Mouse (Mus musculus) liver, adult 2 months (tissue): Measurements from ENCODE around the gene Prdm12. TPM values are rescaled to one million over a fixed set of nuclear protein-coding genes. Genes with fewer than 3 reads are reported as not detected.

Experiments used
- DNase-seq: peaks from one replicate; pipeline ENCODE4 v3.0.0-alpha.2; 2011; ENCODE audit warnings: low read depth, low spot score; ENCODE audit errors: extremely low read depth
- H3K27ac ChIP-seq: fragments of 200-500 bp; replicated peaks from 2 replicates; pipeline ENCODE4 v1.5.1; 2012; ENCODE audit warnings: low read depth, mild to moderate bottlenecking, control low read depth, inconsistent platforms, low read length; ENCODE audit not compliant: insufficient read depth
- H3K27me3 ChIP-seq: fragments of 200-500 bp; 2 replicates; pipeline ENCODE4 v1.6.1; 2012; ENCODE audit warnings: mild to moderate bottlenecking, moderate library complexity, low read length, inconsistent platforms; ENCODE audit not compliant: control insufficient read depth, insufficient read depth
- H3K36me3 ChIP-seq: fragments of 200-500 bp; 2 replicates; pipeline ENCODE4 v1.6.1; 2012; ENCODE audit warnings: low read length, inconsistent platforms; ENCODE audit not compliant: control insufficient read depth, insufficient read depth
- H3K4me1 ChIP-seq: fragments of 200-500 bp; 2 replicates; pipeline ENCODE4 v1.6.1; 2011; ENCODE audit warnings: low read length; ENCODE audit not compliant: control insufficient read depth, insufficient read depth
- H3K4me3 ChIP-seq: fragments of 200-500 bp; 2 replicates; pipeline ENCODE4 v1.5.1; 2011; ENCODE audit warnings: low read depth, mild to moderate bottlenecking, control low read depth, low read length, moderate library complexity; ENCODE audit not compliant: insufficient read depth
- H3K79me2 ChIP-seq: fragments of 200-500 bp; 2 replicates; pipeline ENCODE4 v1.6.1; 2012; ENCODE audit warnings: inconsistent platforms, mild to moderate bottlenecking, low read length, moderate library complexity; ENCODE audit not compliant: control insufficient read depth, insufficient read depth
- H3K9ac ChIP-seq: fragments of 200-500 bp; 2 replicates; pipeline ENCODE4 v1.6.1; 2012; ENCODE audit warnings: low read depth, mild to moderate bottlenecking, control low read depth, inconsistent platforms, low read length
- CTCF ChIP-seq: fragments of 200-500 bp; IDR thresholded peaks from 2 replicates; pipeline ENCODE4 v1.5.1; 2011; ENCODE audit warnings: low read depth, low read length, control low read depth
- POLR2A ChIP-seq: fragments of 200-500 bp; IDR thresholded peaks from 2 replicates; pipeline ENCODE4 v1.6.1; 2011; ENCODE audit warnings: low read length, control low read depth; ENCODE audit not compliant: insufficient read depth; ENCODE audit errors: extremely low read depth
- WGBS: fragments of 180-500 bp; shearing (Covaris S2); methylation state at CpG from one replicate; pipeline ENCODE4 v1.1.7; 2018; 5-methylcytosine and 5-hydroxymethylcytosine counted together
- polyA plus RNA-seq: library from polyadenylated mRNA; depleted of rRNA; stranded (reverse); fragments of >200 nt; gene quantifications from 2 replicates; pipeline ENCODE4 v1.2.3, GENCODE M21; 2012
- total RNA-seq: library from RNA; depleted of rRNA; stranded (reverse); fragments of >200 nt; gene quantifications from 2 replicates; pipeline ENCODE4 v1.2.3, GENCODE M21; 2014

Prdm12 gene
- total and polyA plus RNA-seq, 2 experiments, result not detected

GRCm38 (mm10) chr2:31612627-31613026 lies 27.2 kb upstream of the Prdm12 start:
- Histone ChIP-seq H3K27me3 (no peaks in the 10 kb centered on the region), H3K27ac (no peak overlapping the region), H3K36me3 (peaks cover 22% of the 10 kb centered on the region), H3K79me2 (no peaks in the 10 kb centered on the region), H3K4me3 (no peak overlapping the region), H3K4me1 (no peaks in the 10 kb centered on the region), H3K9ac (no peak overlapping the region)
- no peak for TF ChIP-seq CTCF
- no peak for TF ChIP-seq POLR2A
- WGBS, result 75% methylated on average over 6 of the region's 6 CpGs
- DNase-seq, result no peak

GRCm38 (mm10) chr2:31613781-31614180 lies 26.1 kb upstream of the Prdm12 start:
- no peak for TF ChIP-seq POLR2A
- DNase-seq, result no peak
- no peak overlapping the region for H3K4me3 ChIP-seq
- 85% methylated on average over 7 of the region's 7 CpGs for WGBS
- H3K79me2 ChIP-seq, result no peaks in the 10 kb centered on the region
- H3K27ac ChIP-seq, result no peak overlapping the region
- no peak overlapping the region for H3K9ac ChIP-seq
- H3K4me1 ChIP-seq, result no peaks in the 10 kb centered on the region
- no peaks in the 10 kb centered on the region for H3K27me3 ChIP-seq
- peaks cover 17% of the 10 kb centered on the region for H3K36me3 ChIP-seq

DNA sequence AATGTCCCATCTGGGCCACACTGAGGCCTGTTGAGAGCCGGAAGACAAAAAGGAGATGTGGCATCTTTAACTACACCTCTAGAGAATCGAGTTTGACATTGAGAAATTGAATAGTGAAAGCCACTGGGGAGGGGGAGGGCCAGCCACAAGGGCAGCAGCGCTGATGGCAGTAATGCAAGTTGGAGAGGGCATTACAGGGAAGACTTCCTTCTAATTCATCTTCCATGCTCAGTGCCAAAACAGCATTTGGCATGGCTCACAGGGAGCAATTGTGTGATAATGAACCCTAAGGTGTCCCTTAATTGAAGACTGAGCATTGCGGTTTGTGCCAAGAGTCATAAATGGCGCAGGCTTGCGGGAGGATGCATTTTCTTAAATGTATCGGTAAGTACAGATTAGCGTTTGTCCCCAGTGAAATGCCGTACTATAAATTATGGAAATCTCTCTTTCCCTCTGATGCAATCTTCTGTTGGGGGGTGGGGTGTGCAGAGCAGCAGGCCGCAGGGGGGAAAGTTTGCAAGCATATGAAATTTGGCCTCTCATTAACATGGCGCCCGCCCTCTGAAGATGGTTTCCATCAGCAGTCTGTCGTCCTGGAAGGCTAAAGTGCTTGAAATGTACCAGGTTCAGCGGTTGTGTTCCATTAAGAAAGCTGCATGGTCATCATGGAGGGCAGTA lies 21.2 kb upstream of the Prdm12 start:
- Histone ChIP-seq H3K9ac (no peak overlapping the region), H3K36me3 (peaks cover 3% of the 10 kb centered on the region; the same call in 1 of the 2 replicates), H3K4me1 (peaks cover 2% of the 10 kb centered on the region), H3K4me3 (no peak overlapping the region), H3K79me2 (no peaks in the 10 kb centered on the region), H3K27me3 (no peaks in the 10 kb centered on the region), H3K27ac (no peak overlapping the region)
- no peak for TF ChIP-seq CTCF
- TF ChIP-seq POLR2A, result no peak
- DNase-seq, result no peak
- 89% methylated on average over 14 of the region's 14 CpGs for WGBS

GRCm38 (mm10) chr2:31619208-31619607 lies 20.6 kb upstream of the Prdm12 start:
- Histone ChIP-seq H3K27ac (no peak overlapping the region), H3K9ac (no peak overlapping the region), H3K36me3 (peaks cover 3% of the 10 kb centered on the region; the same call in 1 of the 2 replicates), H3K27me3 (no peaks in the 10 kb centered on the region), H3K79me2 (no peaks in the 10 kb centered on the region), H3K4me3 (no peak overlapping the region), H3K4me1 (peaks cover 2% of the 10 kb centered on the region)
- TF ChIP-seq POLR2A (no peak), CTCF (no peak)
- DNase-seq, result no peak
- WGBS, result 97% methylated on average over 6 of the region's 6 CpGs

DNA sequence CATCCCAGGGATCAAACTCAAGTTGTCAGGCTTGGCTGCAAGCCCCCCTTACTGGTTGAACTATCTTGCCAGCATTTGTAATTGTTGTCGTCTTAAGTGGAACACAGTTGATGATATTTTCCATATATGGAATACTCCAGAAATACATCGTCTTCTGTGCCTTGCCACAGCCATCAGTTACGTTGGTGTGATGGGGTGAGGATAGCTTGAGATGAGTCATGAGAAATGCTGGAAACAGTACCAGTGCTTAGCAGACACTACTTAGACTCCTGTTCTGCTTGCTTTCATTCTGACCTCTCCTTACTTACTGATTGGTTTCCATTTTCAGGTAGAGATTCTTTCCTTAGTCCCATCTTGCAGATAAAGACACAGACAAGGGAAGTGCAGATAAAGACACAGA lies 6.3 kb upstream of the Prdm12 start:
- 60% methylated on average over 3 of the region's 3 CpGs for WGBS
- H3K27me3 ChIP-seq, result peaks cover 35% of the 10 kb centered on the region
- no peak overlapping the region for H3K4me3 ChIP-seq
- H3K9ac ChIP-seq, result no peak overlapping the region
- no peaks in the 10 kb centered on the region for H3K79me2 ChIP-seq
- TF ChIP-seq CTCF (no peak), POLR2A (no peak)
- no peak for DNase-seq
- 0 out of 2 replicates have a peak, but pooled peaks cover 4% of the 10 kb centered on the region for H3K4me1 ChIP-seq
- no peaks in the 10 kb centered on the region for H3K36me3 ChIP-seq
- H3K27ac ChIP-seq, result no peak overlapping the region

GRCm38 (mm10) chr2:31635281-31636137 lies 4.3 kb upstream of the Prdm12 start:
- no peak for TF ChIP-seq POLR2A
- TF ChIP-seq CTCF, result no peak
- 0 out of 2 replicates have a peak, but pooled peaks cover 4% of the 10 kb centered on the region for H3K4me1 ChIP-seq
- 5% methylated on average over 51 of the region's 52 CpGs for WGBS
- H3K9ac ChIP-seq, result no peak overlapping the region
- peaks cover 52% of the 10 kb centered on the region for H3K27me3 ChIP-seq
- no peak overlapping the region for H3K4me3 ChIP-seq
- H3K79me2 ChIP-seq, result no peaks in the 10 kb centered on the region
- no peak for DNase-seq
- no peaks in the 10 kb centered on the region for H3K36me3 ChIP-seq
- H3K27ac ChIP-seq, result no peak overlapping the region
